Comparison of ENCODE assay signal across 12 mouse cellular contexts in genomic region chr16:10676461-10677066, GRCm38 (mm10).
DNase-seq lines count a peak whose midpoint lies in the region; ATAC-seq and TF ChIP-seq lines count a peak whose summit lies in the region.
"Had no signal": no experiment of that assay in that cellular context is flagged by ENCODE, and none has a peak within 500 bp of the region (broad histone marks: within the 10 kb centered on the region; RNA-seq: fewer than 3 reads in every experiment).

No protein-coding gene starts in this region.

- WGBS in liver, postnatal 0 days (ENCODE audit: insufficient replicate concordance): 9% methylated on average over 3 of the region's 3 CpGs
- 78% methylated on average over 3 of the region's 3 CpGs for WGBS in embryonic facial prominence, embryonic 10.5 days

- H3K4me2 ChIP-seq in liver, postnatal 0 days (ENCODE audit: low read depth, low read length): peak overlapping the region; percentile 34
- H3K4me2 ChIP-seq: embryonic facial prominence, embryonic 12.5 days; hindbrain, embryonic 14.5 days had no signal

- no peaks in the 10 kb centered on the region for H3K36me3 ChIP-seq in liver, postnatal 0 days (replicated peaks; ENCODE audit: insufficient read depth, low read length)
- H3K36me3 ChIP-seq in embryonic facial prominence, embryonic 10.5 days (replicated peaks): no peaks in the 10 kb centered on the region
- H3K36me3 ChIP-seq: embryonic facial prominence, embryonic 12.5 days had no signal

- H3K27me3 ChIP-seq in liver, postnatal 0 days (ENCODE audit: insufficient read depth, low read length): no peaks in the 10 kb centered on the region
- H3K27me3 ChIP-seq in embryonic facial prominence, embryonic 10.5 days (replicated peaks; ENCODE audit: low read depth, poor library complexity, severe bottlenecking): no peaks in the 10 kb centered on the region
- H3K27me3 ChIP-seq: embryonic facial prominence, embryonic 12.5 days had no signal

- no peak for TF ChIP-seq CTCF in liver, postnatal 0 days (IDR thresholded peaks at IDR 0.05; ENCODE audit: low read depth)

- DNase-seq in adrenal gland, adult 8-10 months: peak; percentile 52
- DNase-seq in adrenal gland, postnatal 4 days (ENCODE audit: low spot score in 2 of 2): no peak
- DNase-seq in liver, postnatal 0 days: peak; percentile 37
- no peak for DNase-seq in layer of hippocampus, adult 11-12 months (ENCODE audit: low spot score)
- no peak for DNase-seq in embryonic facial prominence, embryonic 10.5 days (ENCODE audit: low spot score)
- DNase-seq in cerebellum, postnatal 4 days (ENCODE audit: low spot score in 2 of 2): no peak
- DNase-seq: forebrain, postnatal 0 days; layer of hippocampus, adult 9-11 months had no signal

- peaks cover 32% of the 10 kb centered on the region for H3K4me1 ChIP-seq in liver, postnatal 0 days (ENCODE audit: insufficient read depth)
- peaks cover 4% of the 10 kb centered on the region; the same call in 1 of the 2 replicates for H3K4me1 ChIP-seq in embryonic facial prominence, embryonic 10.5 days
- H3K4me1 ChIP-seq: embryonic facial prominence, embryonic 12.5 days had no signal

- H3K9ac ChIP-seq in liver, postnatal 0 days (replicated peaks): 0 out of 2 replicates have a peak overlapping the region, but pooled peaks have one; percentile 16
- H3K9ac ChIP-seq: embryonic facial prominence, embryonic 12.5 days; forebrain, postnatal 0 days; hindbrain, embryonic 14.5 days had no signal

- TF ChIP-seq EP300 in liver, postnatal 0 days (IDR thresholded peaks at IDR 0.05; ENCODE audit: low read depth): peak; percentile 87

- peak; percentile 53 for ATAC-seq in CD4-positive, CD25-positive, alpha-beta regulatory T cell, adult 4 months
- peak; percentile 95 for ATAC-seq in granulocyte monocyte progenitor cell, adult 5-6 weeks (replicated peaks; ENCODE audit: poor library complexity, severe bottlenecking)
- peak; percentile 92 for ATAC-seq in liver, postnatal 0 days
- ATAC-seq: forebrain, postnatal 0 days had no signal

- peak overlapping the region; percentile 61 for H3K27ac ChIP-seq in liver, postnatal 0 days (ENCODE audit: low read depth)
- H3K27ac ChIP-seq in embryonic facial prominence, embryonic 10.5 days (replicated peaks): no peak overlapping the region
- H3K27ac ChIP-seq: embryonic facial prominence, embryonic 12.5 days; hindbrain, embryonic 14.5 days had no signal

- H3K4me3 ChIP-seq in liver, postnatal 0 days (ENCODE audit: low read depth, low read length): no peak overlapping the region
- no peak overlapping the region for H3K4me3 ChIP-seq in embryonic facial prominence, embryonic 10.5 days
- H3K4me3 ChIP-seq: embryonic facial prominence, embryonic 12.5 days had no signal

- H3K9me3 ChIP-seq in liver, postnatal 0 days (ENCODE audit: low read length): no peaks in the 10 kb centered on the region
- H3K9me3 ChIP-seq in embryonic facial prominence, embryonic 10.5 days: no peaks in the 10 kb centered on the region
- H3K9me3 ChIP-seq: embryonic facial prominence, embryonic 12.5 days had no signal

Comparison
In these comparisons a context has a peak if more than half of its experiments do, and no peak if none do; other contexts are left out.
1. DNase-seq: peak in adrenal gland, adult 8-10 months (single experiment) and liver, postnatal 0 days (single experiment); none in adrenal gland, postnatal 4 days (0 of 2), layer of hippocampus, adult 11-12 months (single experiment), embryonic facial prominence, embryonic 10.5 days (single experiment) and cerebellum, postnatal 4 days (0 of 2).
2. Peak in every context shown above with its lines, with median percentiles within 50 percentile points of each other: ATAC-seq.